Mouse (Mus musculus): ENCODE results near the gene Dgat2. TPM values are rescaled to one million over a fixed set of nuclear protein-coding genes. Genes with fewer than 3 reads are reported as not detected.
A peak's percentile ranks its signal among the peaks of the same experiment; 100 is the strongest.

The Dgat2 gene
- total RNA-seq, 2 experiments from 2014 or later = 307 to 556 TPM

DNA sequence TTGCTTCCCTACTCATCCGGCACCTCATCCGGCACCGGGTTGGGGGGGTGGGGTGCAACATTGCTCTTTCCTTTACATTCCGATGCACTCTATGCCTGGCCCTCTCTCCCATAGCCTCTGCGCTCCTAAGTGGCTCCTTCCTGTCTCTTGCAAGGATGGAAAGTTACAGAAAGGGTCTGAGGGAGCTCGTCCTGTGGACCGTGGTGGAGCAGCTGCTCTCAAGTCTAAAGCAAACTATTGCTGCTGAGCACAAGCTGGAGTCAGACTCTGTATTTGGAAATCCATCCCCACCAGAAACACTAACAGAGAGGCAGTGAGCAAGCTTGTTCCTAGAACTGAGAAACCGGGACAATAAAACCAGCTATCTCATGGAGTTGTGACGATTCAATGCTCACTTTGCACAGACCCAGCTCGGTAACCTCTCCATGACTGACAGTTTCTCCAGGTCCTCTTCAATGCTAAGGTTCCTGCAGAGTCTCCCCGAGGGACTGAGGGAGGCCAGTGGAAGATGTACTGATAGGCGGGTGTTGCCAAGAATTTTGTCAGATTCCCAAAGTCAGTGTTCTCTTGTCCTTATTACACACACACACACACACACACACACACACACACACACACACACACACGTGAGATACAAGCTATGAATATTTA, 42.6 kb downstream of the Dgat2 start:
- DNase-seq = no peak

DNA sequence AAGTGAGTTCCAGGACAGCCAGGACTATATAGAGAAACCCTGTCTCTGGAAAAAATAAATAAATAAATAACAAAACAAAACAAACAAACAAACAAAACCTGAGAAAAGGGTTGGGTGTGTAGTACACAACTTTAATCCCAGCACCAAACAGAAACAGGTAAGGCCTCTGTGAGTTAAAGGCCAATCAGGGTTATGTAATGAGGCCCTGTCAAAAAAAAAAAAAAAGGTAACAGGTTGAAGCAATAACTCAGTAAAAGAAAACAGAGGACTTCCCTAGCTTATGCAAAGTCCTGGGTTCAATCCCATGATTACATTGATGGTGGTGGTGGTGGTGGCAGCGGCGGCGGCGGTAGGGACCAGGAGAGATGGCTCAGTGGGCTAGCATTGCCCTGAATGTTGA, 45.0 kb downstream of the Dgat2 start:
- no peak for DNase-seq

DNA sequence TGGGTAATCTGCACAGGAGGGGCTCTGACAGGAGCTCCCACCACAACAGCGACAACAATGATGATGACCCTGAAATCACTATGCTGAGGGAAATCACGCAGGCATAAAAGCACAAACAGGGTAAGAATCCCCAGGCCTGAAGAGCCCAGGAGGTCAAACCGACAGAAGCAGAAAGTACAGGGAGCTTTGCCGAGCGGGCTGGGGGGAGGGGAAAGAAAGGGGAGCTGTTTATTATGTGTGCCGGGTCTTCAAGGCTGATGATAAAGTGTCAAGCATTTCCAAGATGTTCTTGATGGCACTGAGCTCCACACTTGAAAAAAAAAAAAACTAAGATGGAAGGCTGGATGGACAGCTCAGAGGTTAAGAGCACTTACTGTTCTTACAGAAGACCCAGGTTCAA, 45.7 kb downstream of the Dgat2 start:
- DNase-seq = no peak

DNA sequence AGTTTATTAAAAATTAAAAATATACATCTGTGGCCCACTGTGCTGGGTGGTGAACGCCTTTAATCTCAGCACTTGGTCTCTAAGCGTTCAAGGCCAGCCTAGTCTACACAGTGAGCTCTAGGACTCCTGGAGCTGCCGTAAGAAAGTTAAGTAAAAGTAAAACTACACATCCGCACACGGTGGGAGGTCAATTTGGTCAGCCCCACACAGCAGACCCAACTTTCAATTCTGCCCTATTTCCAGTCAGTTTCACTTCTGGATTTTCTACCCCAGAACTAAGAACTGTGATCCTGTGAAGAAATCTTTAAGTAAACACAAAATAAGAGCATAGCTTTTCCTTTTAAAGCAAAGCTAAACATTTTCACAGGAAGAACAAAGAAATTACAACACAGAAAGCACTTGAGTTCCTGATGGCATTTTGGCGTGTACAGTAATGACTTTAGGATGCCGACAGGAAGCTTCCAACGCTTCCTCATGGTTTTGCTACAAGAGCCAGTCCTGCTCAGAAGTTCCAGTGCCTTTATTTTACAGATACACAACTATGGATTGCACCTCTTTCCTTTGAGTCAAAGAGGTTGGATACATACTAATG, 48.6 kb downstream of the Dgat2 start:
- no peak for DNase-seq

DNA sequence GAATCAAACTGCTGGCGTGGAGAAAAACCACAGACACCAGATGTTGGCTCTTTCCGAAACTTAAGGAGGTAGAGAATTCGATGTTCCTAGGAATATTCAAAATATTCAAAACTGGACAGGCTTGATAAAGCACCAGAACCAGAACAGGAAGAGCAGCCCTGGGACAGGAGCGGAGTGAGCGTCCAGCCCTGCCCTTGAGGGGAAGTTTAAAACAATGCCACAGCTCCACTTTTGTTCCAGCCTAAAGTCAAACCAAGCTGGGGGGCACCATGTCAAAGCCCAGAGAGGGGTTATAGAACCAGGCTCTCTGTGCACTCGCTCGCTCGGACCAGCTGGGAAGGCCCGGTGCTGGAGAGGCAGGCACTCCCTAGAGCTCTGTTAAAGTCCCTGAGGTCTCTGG, 49.9 kb downstream of the Dgat2 start:
- DNase-seq = no peak

DNA sequence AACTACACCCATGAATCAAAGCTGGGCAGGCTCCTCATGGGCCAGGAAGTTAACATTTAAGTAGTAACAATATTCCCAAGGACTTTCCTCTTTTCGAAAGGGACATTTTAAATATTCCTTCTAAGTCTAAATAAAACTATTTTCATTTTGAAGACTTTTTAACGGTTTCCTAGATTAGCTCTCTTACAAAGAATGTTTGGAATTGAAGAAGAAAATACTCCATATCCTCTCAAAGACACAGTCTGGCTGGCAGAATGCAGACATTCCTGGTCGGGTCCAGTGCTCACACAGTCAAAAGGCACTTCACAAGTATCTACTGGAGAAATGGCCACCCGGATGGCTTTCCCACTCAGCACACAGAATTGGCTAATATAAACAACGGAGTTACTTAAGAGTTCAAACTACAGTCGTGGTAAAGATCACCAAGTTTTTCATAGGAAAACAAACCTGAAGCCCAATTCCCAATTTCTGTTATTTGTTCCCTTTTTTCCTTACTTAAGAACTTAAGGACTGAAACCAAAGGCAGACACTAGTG, 50.6 kb downstream of the Dgat2 start:
- no peak for DNase-seq

DNA sequence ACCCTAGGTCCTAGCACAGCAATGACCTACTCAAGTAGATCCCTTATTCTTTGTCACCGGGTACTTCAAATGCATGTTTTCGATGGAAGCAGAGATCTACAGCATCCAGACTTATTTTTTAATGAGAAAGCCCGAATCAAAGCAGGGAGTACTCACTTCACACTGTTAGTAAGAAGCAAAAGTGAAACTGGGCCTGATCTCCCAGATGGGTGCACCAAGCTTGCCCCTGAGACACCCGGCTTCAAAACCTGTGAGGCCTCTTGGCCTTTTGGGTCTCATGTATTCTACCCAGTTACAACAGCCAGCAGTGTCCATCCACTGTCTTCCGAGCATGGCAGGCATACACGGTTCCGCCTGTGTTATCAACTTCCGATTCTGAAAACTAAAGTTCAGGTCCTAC, 53.6 kb downstream of the Dgat2 start:
- no peak for DNase-seq

DNA sequence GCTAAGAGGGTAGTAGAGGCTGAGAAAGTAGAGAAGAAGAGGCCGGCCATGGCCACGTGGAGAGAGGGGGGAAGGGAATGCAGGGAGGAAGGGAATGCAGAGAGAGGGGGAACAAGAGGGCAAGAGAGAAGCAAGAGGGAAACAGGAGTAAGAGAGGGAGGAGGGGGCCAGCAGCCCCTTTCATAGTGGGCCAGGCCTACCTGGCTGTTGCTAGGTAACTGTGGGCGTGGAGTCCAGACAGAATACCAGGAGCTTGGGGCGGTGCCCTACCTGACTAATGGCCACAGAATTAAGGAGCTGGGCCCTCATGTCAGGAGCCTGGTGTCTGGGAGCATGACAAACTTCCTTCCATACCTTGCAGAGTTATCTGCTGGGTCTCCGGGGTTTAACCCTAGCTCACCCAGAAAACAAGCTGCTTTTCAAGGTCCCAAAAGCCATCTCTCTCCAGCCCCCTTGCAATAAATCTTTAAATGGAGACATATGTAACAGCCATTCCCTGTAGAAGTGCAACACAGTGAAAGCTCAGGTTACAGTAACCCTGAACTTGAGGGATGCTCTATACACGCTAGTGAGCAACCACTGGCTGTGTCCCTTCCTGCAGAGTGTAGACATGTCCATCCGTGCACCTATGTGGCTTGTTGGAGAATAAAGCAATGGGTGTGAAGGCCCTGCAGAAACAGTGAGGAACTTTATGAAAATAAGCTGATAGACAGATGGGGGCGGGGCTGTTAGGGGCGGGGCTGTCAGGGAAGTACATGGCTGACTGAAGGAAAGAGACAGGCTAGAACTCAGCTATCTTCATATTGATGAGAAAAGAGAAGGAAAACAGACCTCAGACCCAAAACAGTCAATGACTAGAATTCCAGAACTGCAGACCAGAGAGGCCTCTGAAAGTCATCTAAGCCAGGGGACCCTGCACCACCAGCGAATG, 54.2 kb downstream of the Dgat2 start:
- DNase-seq = no peak

DNA sequence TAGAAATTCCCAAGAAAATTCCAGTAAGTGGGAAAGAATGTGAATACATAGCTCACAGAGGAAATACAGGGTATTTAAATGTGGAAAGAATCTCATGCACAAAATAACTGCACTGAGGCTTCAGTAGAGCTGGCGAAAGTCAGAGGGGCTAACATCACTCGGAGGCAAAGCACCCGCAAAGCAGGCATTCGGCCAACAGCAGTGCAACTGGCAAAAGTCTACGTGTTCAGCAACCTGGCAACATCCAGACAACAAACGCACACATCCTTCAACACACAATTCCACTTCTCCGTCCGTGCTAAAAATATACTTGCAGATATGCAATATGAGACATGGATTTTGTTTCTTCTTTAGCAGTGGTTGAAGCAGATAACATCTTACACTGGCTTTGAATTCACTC, 56.5 kb downstream of the Dgat2 start:
- peak; percentile 31 to 37 for DNase-seq

DNA sequence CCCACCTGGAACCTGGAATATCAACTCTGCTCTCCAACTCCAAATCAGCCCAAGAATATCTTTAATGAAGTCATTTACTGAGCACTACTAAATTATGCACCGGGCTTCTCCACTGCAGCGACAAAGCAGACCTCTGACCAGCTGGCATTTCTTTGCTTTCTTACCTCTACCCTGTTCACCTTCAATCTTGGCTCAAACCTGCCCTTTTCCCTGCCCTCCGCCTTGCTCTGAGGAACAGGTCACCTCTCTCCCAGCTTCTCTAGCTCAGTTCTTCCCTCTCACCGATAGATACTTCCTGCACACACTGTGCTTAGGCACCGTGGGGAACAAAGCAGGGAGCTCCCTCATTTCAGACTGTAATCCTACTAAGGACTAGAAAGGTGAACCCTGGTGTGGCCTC, 59.9 kb downstream of the Dgat2 start:
- no peak for DNase-seq

DNA sequence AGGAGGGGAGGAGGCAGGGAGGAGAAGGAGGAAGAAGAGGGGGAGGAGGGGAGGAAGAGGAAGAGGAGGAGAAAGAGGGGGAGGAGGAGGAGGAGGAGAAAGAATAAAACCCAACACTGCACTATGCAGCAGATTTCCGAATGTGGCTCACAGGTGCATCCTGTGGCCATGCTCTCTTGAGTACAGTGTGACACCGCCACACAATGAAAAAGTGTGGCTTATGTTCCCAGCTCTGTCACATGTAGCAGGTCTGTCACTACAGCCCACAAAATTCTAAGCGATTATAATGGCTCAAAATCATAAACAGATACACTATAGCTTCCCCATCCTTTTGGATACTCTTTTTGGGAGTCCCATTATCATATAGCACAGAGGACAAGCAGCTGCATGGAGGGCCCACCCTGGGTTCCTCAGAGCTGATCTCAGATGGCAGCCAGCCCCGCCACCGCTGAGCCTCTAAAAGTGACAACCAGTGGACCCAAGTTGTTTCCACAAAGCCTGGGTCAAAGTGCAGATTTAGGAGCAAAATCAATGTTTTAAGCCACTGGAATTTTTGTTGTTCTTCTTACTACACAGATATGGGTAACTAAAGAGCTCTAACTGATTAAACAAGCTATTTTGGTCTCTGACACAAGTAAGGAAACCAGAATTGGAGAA, 61.5 kb downstream of the Dgat2 start:
- no peak for DNase-seq

DNA sequence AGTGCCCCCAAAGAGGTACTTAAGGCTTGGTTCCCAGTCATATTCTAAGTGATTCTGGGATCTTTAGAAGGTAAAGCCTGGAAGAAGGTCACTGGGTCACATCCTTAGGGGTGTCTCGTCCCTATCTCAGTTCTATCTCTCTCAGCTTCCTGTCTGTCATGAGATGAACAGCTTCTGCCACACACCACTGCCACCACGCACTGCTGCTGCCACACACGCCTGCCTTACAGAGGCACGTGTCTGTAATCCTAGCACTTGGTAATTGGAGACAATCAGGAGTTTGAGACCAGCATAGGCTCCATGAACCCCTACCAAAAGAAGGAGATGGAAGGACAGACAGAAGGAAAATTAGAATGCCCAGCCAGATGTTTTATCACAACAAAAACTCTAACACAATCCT, 62.4 kb downstream of the Dgat2 start:
- no peak for DNase-seq

DNA sequence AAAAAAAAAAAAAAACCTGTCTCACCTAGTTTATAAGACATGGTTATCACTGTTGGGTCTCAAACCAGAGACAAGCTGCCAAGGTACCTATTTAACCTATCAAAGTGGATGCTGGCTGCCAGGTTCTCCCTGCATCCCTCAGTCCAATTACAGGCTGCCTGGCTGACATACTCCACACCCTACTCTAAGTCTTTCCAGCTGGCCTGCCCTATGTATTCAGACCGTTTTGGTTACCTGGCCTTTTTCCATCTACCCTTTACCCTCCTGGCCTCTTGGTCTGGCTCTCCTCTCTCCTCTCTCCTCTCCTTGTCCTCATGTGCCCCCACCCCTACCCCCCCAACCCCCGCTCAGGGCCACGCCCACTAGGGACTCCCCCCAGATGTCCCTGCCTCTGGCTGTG, 65.7 kb downstream of the Dgat2 start:
- no peak for DNase-seq

DNA sequence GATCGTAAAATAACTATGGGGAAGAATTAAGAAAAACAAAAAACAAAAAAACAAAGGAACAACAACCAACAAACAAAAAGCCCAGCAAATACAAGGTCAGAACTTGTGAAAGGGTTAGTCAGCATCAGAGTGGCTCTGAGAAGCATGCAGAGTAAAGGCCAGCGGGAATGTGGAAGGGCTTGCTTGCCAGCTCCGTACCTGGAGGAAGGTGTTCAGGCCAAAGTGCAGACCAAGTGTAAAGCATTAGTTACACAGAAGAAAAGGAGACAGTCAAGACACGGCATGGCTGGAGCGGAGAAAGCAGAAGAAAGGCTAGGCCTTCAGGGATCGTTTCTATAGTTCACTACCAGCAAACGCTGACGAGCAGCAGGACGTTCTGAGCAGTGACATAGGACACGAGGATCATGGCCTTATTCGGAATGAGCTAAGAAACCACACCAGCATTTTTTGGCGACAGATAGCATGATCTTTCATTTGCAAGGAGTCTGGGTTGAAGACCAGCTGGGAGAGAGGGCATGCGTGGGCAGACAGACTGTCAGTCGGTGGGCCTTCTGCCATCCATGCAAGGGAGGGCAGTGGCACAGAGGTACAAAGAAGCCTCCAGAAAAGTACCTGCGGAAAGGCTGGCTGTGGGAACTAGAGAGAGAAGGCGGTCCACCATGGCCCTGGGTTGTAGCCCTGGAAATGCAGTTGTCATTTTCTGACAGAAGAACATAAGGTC, 68.4 kb downstream of the Dgat2 start:
- no peak for DNase-seq

DNA sequence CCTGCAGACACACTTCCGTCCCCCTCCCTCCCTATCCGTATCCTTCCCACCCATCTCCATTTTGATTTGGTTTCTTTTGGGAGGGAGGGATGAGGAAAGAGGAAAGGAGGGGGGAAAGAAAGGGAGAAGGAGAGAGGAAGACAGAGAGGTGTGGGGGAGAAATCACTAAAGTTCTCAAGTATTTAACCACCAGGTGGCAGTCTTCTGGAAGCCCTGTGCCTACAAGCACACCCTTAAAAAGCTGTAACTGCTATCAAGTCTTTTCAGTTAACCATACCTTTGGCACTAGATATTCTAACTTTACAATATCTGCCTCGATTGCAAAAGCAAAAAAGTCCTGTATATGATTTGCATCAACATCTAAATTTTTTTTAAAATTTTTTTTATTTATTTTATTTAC, 75.0 kb downstream of the Dgat2 start:
- no peak for DNase-seq

DNA sequence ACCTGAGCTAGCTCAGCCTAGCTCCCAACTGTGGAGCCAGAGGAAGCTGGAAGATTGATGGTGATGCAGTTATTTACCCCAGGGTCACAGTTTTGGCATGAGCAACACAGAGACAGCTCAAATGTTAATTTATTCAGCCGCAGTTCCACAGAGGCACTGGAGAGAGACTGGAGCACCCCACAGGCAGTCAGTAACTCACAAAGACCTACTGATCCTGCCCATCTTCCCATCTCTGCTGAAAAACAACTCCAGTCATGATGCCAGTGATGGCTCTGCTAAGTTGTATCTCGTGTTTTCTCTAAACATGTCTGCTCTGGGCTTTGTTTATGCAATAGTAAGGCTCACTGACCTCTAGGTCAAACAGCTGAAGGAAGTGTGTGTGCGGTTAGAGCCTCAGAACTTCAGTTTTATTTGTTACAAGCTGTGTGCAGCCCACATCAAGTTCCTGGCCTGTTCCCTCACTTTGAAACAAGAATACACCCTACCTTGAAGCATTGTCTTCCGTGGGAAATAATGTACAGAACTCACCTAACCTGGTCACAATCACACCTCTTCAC, 75.7 kb downstream of the Dgat2 start:
- no peak for DNase-seq

Other genes starting within 250 kb of the Dgat2 start
- gene Uvrag, start 41.6 kb downstream of the Dgat2 start, total RNA-seq (2021) = 10 to 100 TPM; 31.2 to 36.3 TPM
- gene Mogat2, start 55.9 kb upstream of the Dgat2 start, total RNA-seq (2021) = 1 to 10 TPM in 1 of 2 experiments, under 1 TPM in 1; 0.16 to 1.5 TPM
- 1 to 10 TPM; 7.6 to 7.9 TPM for gene Map6, start 84.7 kb upstream of the Dgat2 start, total RNA-seq (2021)
- 100 to 1,000 TPM; 266 to 469 TPM for gene Serpinh1, start 170.5 kb upstream of the Dgat2 start, total RNA-seq (2021)
- gene Gdpd5, start 198.7 kb upstream of the Dgat2 start, total RNA-seq (2021) = 1 to 10 TPM; 7.5 to 7.6 TPM